Mouse (Mus musculus): ENCODE data around the gene D2hgdh.

DNA sequence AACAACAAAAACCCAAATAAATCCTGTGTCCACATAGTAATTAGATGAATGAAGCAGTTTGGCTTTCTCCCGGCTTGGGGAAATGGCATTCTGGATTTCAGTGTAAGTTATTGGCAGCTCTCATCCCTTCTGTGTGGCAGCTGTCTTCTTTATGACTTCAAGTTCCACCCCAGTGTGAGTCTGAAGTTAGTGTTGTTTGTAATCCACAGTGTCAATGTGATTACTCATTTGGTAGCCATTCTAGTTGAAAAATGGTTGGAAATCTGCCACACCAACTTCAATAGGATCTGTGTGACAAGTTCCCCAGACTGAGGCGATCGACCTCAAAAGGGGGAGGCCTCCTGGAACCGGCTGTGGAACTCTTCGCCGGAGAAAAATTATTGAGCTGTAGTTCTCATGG, 32.7 kb downstream of the D2hgdh start:
- TF ChIP-seq CTCF (IDR thresholded peaks at IDR 0.05; ENCODE audit: low read depth) = no peak
- no peak for TF ChIP-seq EP300 (IDR thresholded peaks at IDR 0.05; ENCODE audit: low read depth)

Data from liver, embryonic 14.5 days (tissue).